Mouse (Mus musculus): ENCODE measurements around the gene Zfp335.

Gene Zfp335

DNA sequence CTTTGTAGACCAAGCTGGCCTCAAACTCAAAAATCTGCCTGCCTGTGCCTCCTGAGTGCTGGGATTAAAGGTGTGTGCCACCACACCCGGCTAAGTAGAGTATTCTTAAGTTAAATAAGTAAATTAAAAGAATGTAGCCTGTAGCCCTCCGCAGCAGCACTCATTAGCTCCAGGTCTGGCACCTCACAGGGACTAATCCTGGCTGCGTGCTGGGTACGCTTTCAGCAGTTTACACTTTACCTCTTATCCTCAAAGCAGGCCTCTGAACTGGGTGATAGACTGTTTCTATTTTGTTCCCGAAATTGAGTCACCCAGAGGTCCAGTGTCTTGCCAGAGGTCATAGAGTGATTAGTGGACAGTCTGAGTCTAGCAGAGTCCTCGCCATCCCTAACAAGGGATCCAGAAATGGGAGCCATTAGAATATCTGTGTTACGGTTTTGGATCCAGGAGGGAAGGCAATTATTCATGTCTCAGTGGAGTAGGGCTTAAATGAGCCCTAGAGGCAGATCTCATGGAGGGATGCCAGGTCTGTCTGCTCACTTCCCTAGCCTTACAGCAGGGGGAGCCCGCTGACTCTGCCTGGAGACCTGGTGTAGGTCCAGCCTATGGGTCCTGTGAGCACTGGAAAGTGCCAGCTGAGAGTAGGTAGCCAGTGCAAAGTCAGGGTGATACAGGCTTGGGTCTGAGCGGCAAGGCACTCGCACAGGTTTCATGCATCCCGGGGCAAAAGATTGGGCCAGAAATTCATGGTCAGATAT, 12.7 kb upstream of the Zfp335 start:
- DNase-seq (ENCODE audit: low read depth) = peak; percentile 92

DNA sequence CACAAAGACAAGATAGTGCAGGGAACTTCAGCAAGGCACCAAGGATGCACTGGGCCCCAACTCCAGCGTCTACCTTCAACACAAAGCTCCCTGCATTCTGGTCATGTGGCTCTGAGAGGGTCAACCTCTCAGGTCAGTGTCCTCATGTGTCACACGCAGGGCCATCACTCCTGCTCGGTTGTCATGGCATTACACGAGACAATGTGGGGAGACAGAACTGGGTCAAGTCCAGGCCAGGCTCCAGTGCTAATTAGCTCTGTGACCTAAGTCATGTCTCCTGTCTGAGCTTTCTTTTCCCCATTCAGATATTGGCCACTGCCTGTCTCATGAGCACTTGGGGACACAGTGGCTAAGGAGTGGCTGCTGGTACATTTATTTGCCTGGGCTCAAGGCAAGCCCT, 11.7 kb upstream of the Zfp335 start:
- no peak for DNase-seq (ENCODE audit: low read depth)

DNA sequence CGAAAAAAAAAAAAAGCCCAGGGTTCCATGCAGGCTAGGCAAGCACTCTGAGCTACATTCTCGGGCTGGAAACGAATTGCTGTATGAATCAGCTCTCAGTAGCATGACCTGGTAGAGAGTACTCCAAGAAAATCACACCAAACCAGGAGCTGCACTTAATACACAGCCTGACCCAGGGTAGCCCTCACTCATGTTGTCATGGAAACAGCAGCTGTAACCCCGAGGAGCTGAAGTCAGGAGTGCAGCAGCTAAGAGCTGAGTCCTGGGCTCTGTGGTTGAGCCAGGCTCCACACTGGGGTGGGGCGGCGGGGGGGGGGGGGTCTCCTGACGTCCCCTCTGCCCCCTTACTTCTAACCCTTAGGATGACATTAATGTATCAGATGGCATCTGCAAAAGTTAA, 10.4 kb upstream of the Zfp335 start:
- DNase-seq (ENCODE audit: low read depth) = peak; percentile 35

DNA sequence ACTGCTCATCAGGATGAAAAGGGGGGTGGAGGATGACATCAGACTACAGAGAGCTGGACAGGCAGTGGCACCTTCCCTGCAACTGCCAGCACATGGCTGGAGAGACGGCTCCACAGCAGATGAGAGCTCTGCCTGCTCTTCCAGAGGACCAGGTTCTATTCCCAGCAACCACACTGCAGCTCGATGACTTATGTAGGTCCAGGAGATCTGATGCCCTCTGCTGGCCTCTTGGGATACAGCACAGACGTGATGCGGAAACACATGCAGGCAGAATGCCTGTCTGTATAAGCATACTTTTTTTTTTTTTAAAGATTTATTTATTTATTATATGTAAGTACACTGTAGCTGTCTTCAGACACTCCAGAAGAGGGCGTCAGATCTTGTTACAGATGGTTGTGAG, 6.8 kb upstream of the Zfp335 start:
- DNase-seq (ENCODE audit: low read depth) = peak; percentile 59

DNA sequence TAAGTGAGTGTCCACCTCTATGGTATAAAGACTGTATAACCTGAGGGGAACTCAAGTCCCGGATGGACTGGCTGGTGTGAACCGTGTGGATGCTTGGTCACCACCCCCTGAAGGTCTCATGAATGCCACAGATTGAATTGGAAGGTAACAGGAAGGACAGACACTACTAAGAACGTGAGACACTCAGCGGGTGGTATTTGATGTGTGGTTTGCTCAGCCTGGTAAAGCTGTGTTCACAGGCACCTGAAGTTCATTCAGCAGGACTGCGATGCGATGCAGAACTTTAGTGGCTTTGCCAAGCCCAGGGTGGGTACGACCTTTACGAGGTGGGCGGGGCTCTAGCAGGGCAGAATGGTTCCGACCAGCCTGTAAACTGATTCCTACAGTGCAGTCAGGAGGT, 5.8 kb upstream of the Zfp335 start:
- no peak for DNase-seq (ENCODE audit: low read depth)

DNA sequence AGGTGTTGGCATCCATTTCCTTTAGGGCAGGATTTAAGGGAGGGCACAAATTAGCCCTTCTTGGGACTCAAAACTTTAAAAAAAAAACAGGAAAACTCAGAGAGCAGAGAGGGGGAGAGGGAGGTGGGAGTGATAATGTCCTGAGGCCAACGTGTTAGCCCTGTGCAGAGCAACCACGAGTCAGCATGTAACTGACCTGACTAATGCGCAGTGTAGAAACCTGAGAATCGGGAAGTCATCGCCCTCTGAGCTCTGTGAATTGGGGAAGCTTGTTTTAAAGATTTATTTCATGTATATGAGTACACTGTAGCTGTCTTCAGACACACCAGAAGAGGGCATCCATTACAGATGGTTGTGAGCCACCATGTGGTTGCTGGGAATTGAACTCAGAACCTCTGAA, 5.3 kb upstream of the Zfp335 start:
- peak; percentile 34 for DNase-seq (ENCODE audit: low read depth)

DNA sequence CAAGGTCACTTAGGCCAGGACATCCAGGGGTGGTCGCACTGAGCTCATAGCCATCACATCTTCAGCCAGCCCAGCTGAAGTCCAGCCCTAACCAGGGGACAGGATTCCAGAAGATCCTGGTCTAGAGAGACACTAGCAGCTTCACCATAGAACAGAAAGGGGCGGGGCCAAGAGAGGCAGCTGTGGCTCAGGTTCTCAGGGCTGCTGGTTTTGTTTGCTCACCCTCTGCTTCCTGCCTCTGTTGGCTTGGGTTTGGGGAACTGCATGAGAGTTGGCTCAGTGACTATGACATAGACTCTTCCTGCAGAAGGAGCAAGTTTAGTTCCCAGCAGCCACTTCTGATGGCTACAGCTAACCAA, 1.9 kb upstream of the Zfp335 start:
- peak; percentile 30 for DNase-seq (ENCODE audit: low read depth)

DNA sequence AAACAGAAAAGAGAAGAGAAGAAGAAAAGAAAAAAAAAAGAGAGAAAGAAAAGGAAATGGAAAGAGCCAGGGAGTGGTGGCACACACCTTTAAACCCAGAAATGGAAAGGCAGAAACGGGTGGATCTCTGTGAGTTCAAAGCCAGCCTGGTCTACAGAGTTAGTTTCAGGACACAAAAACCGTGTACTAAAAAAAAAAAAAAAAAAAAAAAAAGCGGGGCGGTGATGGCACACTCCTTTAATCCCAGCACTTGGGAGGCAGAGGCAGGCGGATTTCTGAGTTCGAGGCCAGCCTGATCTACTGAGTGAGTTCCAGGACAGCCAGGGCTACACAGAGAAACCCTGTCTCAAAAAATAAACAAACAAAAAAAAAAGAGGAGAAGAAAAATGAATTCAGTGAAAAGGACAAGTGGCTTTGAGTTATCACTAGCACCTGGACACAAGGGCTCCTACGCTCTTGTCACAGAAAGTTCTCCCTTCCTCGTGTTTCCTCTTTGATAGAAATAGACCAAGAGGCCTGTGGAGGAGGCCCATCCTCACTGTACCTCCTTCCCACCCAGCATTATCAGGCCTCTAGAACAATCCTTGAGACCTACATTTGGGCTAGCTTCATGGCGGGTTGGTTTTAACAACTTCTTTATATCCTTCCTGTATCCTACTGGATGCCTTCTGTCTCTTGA, 1.3 kb upstream of the Zfp335 start:
- no peak for DNase-seq (ENCODE audit: low read depth)

DNA sequence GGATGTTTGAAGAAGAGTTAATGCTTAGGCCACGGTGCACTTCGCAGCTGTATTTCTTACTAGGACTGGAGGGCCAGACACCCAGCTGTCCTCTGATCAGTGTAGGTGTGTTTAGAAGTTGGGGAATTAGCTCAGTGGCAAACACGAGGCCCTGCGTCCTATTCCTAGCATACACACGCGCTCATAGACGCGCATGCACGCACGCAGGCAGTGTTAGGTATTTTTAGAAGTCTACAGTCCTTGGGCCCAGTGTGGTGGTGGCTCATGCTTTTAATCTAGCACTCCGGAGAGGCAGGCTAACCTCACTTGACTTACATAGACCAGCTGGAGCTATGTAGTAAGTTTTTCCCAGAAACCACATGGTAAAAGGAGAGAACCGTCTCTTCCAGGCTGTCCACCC, 594 bp upstream of the Zfp335 start:
- peak; percentile 71 for DNase-seq (ENCODE audit: low read depth)

DNA sequence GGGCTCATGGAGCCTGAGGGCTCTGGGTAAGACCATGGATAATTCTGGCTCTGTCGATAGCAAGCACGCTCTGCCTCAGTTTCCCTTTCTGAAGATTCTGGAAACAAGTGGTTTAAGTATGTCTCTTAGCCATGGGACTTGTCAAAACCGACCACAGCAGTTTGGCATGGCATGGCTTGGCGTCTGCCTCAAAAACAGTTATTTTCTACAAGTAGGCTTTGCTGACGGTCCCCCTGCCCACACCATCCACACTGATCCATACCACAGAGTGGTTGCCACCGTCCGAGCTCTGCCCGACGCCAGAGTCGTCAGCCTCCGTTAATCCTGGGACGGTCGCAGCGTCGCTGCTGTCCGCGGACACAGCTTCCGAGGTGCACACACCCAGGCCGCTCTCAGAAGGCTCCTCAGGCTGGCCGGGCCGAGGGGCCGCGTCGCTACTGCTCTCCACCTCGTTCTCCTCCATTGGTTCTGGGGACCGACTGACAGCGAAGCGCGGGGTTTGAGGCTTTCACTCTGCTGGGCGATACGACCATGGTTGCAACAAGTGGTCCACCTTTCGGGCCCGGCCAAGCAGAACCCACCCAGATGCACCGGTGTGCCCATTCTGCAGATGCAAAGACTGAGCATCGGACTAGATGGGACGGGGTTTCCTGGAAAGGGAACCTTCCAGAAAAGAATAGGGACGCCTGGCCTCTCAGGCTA, 1.0 kb downstream of the Zfp335 start:
- no peak for DNase-seq (ENCODE audit: low read depth)

DNA sequence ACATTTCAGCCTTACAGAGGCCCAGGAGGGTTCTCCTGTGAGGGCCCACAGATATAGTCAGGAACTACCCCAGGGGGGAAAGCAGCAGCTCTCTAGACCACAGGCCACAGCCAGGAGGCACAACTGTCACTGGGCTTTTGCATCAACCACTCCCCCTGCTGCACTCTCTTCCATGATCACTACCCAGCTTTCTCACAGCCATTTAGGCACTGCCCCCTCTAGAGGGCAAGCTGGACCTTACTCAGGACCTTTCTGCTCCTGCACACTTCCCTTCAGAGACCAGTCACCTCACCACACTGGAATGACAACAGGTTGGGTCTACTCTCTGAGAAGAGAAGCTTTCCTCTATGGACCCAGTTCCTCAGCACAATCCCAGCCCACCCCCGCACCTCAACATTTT, 2.0 kb downstream of the Zfp335 start:
- DNase-seq (ENCODE audit: low read depth) = peak; percentile 71

DNA sequence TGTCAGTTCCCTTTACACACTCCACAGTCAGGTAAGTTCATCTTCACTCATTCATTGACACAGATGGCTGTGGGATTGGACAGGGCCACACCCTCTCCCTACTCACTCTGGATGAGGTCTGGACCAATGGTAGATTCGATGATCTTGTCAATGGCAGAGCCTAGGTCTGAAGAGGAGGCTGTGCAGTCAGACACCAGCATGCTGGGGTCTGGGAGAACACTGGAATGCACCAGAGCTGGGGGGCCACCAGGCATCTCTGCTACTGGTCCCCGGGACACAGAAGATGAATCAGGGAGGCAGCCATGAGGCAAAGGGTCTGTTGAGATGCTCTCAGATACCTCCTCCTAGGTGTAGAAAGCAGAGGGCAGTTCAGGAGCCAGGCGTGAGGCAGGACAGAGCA, 2.5 kb downstream of the Zfp335 start:
- no peak for DNase-seq (ENCODE audit: low read depth)

DNA sequence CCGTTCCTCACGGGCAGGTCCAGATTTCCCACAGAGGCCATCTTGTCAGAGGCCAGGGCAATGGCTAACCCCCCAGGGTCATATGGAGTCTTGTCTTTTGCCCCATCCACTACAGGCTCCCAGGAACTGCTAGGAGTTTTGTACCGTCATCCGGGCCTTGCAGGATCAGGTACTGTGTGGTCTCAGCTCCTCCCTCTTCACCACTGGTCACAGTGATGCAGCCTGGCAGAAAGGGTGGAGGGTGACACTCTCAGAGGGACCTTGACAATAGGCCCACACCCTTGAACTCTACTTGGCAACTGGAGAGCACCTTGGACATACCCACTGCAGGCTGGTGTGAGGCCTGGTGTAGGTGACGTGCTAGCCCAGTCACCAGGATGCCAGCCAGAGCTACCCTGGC, 3.5 kb downstream of the Zfp335 start:
- no peak for DNase-seq (ENCODE audit: low read depth)

DNA sequence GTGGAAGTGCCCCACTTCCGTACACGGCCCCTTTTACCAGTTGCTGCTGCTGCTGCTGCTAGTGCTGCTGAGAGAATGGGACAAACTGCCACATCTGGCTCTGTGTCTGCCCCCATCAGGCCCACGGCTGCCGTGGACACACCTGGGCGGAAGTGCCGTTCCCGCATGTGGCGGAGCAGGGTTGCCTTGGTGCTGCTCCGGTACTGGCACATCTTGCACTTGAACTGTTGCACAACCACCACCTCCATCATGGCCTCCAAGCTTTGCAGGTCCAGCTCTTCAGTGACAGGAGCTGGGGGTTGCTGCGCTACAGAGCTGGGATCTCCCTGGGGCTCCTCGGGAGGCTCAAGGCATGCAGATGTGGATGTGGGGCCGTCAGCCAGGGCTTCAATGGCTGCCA, 4.0 kb downstream of the Zfp335 start:
- DNase-seq (ENCODE audit: low read depth) = no peak

DNA sequence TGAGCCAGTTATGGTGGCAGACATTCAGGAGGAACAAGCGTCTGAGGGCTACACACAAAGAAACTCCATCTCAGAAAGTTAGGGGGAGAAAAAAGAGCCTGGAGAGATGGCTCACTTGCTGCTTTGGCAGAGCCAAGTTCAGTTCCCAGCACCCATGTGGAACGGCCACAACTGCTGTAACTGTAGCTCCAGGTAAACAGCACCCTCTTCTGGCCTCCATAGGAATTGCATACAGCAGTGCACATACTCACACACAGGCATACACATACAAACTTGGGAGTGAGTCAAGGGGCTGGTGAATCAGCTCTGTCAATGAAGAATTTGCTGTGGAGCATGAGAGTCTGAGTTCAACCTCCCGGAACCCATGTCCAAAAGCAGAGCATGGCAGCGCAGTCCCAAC, 5.5 kb downstream of the Zfp335 start:
- no peak for DNase-seq (ENCODE audit: low read depth)

DNA sequence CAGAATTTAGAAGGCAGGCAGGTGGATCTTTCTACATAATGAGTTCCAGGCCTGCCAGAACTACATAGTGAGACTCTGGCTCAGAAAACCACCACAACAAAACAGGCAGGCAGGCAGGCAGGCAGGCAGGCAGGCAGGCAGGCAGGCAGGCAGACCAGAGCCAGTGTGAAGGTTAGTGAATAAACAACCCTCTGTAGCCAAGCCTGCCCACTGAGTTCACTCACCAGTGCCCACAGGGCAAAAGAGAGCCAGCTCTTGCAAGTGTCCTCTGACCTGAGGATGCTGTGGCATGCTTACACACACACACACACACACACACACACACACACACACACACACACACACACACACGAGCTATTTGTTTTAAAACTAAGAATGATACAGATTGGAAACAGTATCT, 8.1 kb downstream of the Zfp335 start:
- DNase-seq (ENCODE audit: low read depth) = no peak

DNA sequence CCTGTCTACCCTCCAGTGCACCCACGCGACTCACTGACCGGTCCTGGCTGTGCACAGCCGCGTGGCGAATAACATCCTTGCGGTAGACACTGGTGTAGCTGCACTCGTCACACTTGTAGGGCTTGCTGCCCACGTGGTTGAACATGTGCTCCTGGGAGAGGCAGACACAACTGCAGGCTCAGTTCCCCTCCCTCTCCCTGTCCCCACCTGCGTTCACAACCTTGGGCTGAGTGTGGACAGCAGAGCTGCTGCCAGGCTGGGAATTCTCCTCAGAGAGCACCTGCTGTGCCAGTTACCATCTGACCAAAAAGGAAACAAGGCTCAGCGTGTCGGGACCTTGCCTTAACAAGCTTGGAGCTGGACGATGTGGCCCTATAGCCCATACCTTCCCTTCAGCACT, 10.2 kb downstream of the Zfp335 start:
- DNase-seq (ENCODE audit: low read depth) = no peak

DNA sequence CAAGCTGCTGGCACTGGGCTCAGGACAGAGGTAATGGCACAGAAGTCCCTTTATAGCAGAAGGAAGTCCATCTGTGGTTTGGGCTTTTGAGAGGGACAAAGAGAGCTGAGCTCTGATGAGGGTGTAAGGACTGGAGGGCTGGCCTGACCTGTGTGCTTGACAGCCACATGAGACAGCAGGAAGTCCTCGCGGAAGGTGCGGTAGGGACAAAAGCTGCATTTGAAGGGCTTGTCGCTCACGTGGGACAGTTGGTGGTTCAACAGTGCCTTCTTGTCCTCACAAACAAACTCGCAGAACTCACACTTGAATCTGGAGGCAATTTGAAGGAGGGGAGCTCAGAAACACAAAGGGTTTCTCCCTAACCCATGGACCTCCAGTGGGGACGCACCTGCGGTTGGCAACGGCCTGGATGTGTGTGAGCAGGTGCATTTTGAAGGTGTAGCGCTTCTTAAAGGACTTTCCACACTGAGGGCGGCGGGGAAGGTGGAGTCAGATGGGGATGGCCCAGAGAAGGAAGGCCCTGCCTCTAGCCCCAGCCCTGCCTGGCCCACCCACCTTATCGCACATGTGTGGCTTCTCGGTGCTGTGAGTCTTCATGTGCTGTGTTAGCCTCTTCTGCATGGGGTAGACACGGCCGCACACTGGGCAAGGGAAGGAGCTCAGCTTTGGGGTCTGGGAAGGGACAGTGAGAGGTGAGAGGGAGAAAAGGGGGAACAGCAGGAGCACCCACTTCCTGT, 11.7 kb downstream of the Zfp335 start:
- no peak for DNase-seq (ENCODE audit: low read depth)

DNA sequence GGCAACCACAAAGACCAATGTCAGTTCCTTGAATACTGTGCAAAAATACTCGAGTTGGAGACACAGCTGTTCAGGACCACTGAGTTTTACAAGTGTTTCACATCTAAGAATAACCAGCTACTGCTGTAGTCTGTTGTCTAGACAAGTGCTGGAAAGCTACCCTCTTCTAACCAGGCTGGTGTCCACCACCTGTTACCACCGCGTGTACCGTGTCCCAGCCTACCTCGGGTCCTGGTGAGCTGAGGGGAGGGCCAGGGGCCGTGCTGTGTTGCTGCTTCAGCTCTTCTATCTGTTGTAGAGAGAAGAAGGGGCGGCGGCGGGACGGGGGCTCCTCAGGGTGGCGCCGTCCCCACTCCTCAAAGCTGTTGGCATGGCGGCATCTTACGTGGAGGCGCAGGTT, 12.5 kb downstream of the Zfp335 start:
- DNase-seq (ENCODE audit: low read depth) = no peak

DNA sequence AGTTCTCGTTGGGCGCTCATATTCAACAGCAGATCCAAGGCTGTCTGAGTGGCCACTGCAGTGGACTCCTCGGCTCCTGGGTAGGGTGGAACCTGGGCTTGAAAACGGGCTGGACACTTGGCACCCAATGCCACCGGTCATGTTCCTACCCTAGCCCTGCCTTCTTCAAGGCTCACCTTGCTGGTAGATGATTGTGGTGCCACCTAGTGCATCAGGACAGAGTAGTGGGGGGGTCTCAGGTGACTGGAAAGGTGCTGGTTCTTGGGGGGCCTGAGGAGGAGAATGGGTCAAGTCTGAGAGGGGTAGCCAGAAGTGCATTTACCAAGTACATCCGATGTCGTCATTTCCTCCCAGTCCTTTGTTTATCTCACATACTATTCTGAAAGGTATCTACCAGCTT, 13.5 kb downstream of the Zfp335 start:
- no peak for DNase-seq (ENCODE audit: low read depth)

DNA sequence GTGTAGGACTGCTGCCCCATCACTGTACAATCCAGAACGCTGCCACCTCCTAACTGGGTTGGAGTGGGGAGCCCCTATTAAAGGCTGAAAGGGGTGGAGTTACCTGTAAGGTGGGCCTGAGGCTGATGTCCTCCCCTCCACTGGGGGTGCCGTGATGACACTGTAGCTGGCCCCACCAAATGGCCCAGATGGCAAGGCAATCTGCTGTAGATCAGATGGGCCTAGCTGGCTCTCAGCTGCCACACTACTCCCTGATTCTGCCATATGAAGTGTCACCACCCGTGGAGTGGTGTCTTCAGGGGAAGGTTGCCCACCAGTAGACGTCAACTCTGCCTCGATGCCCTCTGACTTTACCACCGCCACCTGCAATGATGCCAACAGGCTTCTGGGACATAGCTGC, 15.7 kb downstream of the Zfp335 start:
- DNase-seq (ENCODE audit: low read depth) = no peak

DNA sequence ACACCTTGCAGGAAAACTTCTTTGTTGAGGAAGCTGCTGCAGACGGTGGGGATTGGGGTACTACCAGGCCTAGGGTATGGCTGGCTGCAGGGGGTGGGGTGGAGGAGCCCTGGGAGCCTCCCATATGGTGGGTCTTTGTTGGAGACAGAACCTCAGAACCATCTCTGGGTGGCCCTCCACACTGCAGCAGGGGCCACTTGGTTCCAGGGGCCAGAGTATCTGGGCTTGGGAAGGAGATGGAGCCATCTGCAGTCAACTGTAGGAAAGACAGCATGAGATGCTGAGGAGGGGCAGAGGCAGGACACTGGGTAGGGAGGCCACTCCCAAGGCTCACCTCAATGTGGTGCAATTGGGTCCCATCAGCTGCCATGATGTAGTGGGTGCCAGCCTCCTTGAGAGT, 16.9 kb downstream of the Zfp335 start:
- DNase-seq (ENCODE audit: low read depth) = no peak

DNA sequence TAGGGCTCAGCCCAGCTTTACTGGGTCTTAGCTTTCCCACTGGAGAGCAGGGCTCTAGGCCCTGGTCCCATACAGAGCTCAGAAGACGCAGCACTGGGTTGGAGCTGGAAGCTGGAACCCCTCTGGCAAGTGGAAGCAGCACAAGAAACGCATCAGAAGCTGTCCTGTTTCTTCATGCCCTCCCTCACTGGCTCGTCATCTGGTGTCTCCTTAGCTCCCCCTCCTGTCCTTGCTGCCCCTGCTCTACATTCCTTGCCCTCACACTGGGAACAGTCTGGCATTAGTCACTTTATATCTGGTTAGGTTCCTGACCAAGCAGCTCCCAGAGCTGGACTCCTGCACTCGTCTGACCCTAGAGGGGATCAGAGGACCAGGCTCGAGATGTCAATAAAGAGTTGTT, 17.5 kb downstream of the Zfp335 start:
- no peak for DNase-seq (ENCODE audit: low read depth)
